Mouse (Mus musculus) v-Abl transformed pro-B cells (cell line): ENCODE measurements around the gene Grem2.

ENCODE experiments used
- in situ Hi-C, 2 experiments: fragments of 400-800 bp; cut with MboI; formaldehyde crosslinking; loops; one replicate each; pipeline ENCODE4 v1.15.1; 2025; ENCODE audit not compliant: unreplicated experiment in 2 of 2

The Grem2 gene

DNA sequence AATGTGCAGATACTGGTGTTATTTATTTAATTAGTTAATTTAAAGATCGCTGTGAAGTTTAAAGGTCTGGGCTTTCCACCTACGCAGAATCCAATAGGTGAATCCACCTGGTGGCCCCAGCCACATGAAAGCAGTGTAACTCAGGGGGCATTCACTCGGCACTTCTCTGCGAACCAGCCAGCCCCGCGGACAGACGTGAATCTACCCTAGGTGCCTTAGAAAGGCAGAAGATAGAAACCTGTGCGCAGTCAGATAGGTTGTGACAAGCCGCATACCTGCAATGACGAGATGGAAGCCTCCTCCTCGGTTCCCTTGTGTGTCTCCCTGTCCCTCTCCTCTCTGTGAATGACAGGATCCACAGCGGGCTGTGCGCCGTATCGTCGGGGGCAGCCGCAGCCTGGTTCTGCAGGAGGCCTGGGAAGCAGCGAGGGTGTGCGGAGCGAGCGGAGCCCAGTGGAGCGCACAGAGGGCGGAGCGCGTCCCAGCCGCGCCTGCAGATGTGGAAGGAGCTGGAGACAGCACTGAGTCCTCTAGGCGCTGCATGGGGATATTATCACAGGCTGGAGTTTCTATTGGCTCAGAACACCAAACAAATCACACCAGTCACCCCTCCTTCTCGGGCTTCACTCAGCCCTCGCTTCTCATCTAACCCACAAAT lies at the start of gene Grem2:
Gene Grem2 (minus strand): TSS at position 522 of the 658 bp plus-strand sequence.
- in situ Hi-C loops = no loop called here

DNA sequence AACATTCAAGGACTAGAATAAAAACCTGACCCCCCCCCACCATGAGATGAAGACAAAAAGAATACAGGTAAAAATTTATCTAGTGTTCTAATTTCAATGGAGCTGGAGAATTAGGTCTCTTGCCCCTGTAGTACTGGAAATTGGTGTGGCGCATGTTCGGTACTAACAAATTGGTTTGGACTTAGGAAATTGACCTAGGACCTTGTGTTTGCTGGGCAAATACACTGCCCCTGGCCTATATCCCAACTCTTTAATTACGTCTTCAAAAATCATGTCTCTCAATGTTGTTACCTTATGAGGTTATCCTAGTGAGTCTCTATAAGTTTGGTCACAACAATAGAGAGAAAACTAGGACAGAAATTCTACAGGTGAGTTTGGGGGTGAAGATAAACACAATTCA lies 38.2 kb upstream of the Grem2 start:
- in situ Hi-C loops = no loop called here

DNA sequence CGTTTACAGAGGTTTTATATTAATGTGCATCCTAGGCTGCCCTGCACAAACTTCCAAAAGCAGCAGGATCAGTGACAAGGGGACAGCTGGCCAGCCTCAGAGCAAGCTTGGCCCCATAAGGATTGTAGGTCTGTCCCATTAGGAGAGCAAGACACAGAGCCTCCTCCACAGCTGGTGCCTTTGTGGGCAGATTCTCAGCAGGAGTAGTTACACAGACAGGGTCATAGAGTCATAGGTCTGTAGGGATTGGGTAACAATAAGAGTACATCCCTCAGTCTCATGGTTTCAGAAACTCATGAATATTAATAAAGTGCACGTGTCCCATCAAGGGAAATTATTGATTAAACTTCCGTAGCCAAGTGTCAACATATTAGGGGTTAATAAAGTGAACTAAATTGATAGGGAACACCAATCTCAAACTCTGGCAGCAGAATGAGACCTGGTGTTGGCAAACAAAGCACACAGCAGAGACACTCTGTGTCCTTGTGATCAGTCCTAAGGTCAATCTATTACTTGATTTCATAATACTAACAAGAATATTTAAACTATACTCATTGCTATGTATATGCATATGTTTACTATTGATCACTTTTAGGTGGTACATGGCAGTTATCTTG lies 9.5 kb upstream of the Grem2 start:
- in situ Hi-C loops = no loop called here

DNA sequence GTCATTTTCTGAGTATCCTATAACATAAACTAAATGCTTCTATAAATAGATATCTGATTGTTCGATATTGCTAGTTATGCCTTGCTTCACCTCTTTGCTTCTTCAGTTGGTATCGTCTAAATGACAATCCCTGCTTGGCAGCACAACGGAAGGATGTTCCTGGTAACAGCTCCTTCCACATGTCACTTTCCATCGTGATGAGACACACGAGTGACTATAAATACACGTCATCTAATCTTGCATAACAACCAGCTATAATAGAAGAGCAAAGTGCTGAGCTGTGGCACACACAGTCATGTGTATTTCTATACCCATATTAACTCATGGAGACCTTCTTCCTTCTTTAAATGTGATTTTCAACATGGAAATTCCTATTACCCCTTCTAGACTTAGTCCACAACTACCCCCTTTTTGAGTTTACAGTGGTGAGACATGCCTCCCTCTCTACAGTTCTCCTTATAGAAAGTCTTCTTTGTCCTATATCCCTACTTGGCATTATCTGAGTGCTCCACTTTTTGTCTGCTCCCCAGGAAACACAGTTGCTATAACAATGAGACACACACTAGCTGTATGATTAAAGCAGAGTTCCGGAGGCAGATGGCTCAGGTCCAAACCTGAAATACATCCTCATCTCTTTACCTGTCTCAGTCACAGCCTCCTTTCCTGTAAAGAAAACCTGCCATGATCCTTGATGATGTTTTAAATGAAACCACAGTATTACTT lies 8.0 kb upstream of the Grem2 start:
- in situ Hi-C loops = no loop called here

DNA sequence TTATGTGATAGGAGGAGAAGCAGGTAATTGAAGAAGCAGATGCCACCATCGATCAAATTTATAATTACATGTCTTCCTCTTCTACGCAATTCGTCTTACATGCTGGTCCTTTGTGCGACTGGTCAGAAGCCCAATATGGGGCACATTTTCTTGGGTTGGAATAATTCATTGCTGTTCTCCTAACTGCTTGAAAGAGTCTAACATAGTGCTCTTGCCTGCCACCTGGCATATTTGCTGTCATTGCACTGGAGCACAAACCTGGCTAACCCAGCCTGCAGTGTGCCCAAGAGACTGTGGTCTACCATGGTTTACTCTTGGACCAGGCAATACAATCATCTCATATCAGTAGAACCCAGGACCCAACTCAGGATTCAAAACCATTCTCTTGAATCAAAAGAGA lies 2.7 kb downstream of the Grem2 start:
- in situ Hi-C loops = no loop called here

DNA sequence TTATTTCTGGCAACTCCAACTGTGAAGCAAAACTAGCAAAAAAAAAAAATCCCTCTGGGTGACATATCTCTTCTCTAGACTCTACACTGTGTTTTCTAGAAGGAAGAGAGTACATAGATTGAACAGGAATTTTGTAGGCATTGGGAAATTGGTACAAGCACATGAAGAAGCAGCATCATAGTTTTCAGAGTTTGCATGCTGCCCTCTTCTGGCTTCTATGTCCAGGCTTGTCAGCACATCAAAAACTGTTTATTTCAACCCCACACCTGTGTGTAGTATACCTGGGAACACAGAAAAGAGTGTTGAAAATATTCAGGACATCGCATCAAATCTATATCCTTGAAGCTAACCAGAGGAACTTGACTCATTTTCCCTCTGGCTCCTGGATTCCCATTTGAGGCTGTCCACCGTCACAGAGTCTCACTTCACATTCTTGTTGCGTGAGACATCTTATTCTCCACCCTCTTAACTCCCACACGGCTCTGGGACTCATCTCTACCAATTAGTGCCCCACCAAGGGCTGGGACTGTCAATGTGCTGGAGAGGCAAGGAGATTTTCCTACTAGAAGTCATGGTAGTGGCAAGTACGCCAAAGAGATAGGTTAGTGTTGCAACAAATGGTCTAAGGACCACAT lies 3.3 kb downstream of the Grem2 start:
- in situ Hi-C loops = no loop called here

DNA sequence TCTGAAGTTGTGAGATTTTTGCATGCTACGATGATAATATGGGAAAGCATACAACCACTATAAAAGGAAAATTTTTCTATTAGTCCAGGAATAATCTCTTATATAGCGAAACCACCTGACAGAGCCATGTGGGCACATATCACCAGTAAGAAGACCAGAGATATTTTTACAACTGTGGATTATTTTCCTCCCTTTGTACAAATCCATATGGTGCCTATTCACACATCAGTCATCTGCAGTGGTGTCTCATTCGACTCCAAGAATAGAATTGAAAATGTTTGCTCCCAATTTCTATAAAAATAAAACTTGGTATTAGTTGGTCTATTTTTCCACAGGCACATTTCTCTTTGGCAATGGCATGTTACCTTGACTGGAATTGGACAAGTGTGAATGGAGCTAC lies 11.8 kb downstream of the Grem2 start:
- in situ Hi-C loops = no loop called here

DNA sequence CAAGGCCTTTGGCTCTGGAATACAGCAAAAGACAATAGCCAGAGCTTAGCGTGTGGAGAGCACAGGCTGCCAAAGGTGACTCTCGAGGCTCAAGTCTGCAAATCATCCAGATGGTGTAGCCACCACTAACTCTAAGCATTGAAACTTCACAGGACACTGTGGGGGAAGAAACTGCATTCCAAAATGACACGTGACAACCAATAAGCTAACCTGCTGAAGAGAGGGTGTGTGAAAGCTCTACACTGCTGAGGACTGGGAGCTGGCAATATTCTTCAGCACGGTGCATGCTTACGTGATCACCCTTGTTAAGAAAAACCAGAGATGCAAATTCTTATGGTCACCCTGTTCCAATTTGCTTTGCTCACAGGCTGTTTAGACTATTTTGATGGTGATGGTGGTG lies 13.4 kb downstream of the Grem2 start:
- in situ Hi-C loops = no loop called here

DNA sequence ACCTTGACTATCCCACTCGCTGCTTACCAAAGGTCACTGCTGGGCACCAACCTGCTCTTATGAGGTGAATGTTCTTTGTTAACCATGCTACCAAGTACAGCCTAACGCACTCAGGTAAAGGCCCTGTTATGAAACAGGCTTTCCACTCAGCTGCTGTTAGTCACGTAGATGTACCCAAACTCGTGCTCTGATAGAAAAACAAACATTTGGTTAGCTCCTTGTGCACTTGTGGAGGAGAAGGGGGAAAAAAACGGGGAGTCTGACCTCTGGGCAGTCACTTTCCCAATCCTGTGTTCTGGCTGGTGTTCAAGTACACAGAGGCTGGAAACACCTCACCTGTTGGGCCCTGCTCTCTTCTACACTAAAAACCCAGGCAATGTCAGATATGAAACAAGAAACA lies 14.0 kb downstream of the Grem2 start:
- in situ Hi-C loops = no loop called here

DNA sequence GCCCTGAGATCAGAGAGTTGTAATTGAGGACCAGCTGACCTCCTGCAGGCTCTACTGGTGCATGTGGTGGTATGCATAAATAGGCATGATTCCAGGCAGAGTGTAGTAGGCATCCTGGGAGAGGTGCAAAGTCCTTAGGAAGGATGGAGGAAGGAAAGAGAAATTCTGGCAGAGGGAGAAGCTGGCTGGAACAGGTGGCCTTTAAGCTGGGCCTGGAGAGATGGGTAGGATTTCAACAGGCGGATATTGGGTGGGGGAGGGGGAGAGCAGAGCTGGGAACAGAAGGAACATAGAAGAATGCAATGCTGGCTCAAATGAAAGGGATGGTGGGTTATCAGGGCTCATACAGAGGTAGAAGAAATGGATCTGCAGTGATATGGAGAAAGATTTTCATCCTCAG lies 18.9 kb downstream of the Grem2 start:
- in situ Hi-C loops = no loop called here

DNA sequence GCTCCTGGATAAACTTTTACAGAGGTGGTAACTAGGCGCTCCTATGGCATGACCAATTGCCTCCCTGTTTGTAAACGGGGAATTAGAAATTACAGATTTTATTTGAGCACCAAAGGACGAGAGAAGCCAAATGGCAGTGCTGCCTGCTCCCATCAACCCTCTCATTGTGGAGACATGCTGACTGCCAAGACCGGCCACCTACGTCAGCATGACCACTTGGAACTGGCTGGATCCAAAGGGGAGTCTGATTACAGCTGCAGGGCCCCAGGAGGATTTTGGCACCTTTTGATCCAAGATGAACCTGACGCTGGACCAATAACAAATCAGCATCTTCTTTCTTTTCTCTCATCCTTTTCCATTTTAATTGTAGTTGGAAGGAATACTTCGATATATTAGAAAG lies 29.1 kb downstream of the Grem2 start:
- in situ Hi-C loops = no loop called here

DNA sequence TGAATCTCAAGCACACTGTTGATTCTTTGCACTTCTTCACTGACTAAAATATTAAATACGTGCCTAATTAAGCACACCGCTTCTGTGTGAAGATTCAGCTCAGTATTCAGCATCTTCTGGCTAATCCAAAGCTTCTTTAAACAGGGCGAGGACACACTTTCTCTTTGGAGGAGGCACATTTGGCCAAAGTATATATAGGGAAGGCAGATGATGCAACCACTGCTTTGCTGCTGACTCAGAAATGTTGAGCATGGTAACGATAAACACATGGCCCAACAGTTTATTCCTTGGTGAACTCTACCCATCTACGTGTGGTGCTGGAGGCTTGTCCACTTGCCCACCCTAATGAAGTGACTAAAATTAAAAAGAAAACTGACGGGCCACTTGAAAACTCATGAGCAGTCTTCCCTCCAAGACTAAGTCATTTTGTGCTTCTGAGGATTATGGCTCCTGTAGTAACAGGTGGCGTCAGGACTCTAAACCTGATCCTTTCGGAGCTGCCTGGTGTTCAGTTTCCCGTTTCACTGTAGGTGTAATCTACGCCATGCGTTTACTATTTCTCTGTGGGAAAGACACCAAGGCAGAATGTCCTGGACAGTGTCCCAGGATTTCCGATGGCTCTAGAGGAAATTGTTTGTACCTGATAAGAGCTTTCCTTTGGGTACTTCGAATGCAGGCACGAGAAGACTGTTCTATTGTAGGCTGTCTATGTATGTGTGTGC lies 32.8 kb downstream of the Grem2 start:
- in situ Hi-C loops = no loop called here

DNA sequence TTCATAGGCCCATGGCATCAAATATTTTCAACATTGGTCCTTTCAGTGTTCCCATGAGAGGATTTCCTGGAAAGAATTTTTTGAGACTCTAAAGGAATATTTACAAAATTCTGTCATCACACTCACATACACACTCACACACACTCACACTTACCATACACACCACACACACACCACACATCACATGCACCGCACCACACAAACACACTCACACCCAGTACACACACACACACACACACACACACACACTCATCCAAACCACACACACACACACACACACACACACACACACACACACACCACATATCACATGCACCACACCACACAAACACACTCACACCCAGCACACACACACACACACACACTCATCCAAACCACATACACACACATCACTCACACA lies 33.5 kb downstream of the Grem2 start:
- in situ Hi-C loops = no loop called here

DNA sequence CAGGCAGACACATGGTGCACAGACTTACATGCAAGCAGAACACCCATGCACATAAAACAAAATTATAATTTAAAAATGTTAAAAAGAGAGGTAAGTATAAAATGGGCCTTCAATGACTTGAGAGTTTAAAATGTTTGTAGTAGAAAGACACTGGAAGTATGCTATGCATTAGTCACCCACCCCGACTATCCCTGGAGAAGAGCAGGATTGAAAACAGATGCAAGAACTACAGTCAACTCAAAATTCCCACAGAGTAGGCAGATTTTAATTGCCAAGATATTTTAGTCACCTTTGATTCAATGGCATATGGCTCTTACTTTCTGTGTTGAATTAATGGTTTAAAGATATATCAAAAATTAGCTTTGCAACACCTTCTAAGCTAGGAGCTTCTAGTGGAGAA lies 39.1 kb downstream of the Grem2 start:
- in situ Hi-C loops = no loop called here

DNA sequence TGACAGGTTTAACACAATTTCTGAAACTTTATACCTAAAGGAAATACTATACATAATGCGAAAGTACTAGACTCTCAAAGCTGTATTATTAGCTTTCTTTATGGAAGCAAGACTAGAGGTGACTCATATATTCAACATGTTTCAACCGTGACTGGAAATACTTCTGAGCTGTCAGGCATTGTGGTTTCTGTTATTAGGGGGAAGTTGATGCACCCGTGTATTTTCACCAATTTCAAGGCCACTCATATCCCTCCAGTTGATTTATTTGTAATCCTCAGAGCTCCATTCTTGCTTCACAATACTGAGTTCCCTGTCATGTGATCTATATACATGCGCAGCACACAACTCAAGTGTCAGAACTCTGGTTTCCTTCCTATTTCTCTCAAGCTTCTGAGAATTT lies 46.4 kb downstream of the Grem2 start:
- in situ Hi-C loops = no loop called here

DNA sequence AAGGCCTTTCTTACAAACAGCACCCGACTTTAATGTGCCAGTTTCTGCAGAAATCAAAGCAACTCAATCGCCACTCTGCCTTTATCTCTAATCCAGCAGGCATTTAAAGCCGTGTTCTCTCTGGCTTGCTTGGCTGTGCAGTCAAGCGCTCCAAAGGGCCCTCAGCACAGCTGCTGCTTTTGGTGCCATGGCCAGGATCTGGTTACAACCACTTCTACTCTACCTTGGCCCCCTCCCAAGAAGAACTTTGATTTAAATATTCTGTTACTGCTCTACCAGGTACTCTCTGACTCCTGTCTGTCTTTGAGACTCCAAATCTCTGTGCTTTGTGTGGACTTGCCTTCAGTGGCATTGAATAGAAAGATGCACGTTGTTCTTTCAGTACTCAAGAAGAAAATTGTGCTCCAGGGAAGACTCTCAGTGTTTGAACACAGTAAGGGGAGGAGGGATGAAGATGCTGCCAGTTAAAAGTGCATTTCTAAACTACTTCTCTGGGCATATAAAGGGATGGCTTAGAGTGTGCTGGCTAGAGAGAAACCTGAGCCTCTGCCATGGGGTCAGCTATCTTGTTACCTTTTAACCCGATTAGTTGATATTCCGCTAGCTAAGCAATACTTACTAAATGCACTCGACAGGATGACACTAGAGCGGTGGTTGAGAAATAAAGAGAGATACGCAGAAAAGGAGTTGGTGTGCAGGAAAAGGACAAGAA lies 61.1 kb downstream of the Grem2 start:
- in situ Hi-C loops = no loop called here

DNA sequence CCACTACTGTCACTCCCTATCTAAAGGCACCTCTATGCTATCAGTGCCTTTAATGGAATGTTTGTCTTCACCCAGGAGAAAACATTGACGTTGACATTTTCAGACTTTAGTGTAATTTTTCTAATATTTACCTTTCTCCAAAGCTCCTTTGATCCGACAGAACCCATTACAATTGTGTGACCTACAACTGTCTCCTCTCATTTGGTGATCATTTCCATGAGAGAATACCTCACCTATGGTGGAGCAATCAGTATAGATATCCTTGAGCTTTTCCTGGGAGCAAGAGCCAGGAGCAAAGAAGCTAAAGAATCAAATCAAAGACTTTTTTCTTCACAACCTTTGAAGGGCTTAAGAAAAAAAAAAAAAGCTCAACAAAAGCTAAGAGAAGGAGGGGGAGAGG lies 65.4 kb downstream of the Grem2 start:
- in situ Hi-C loops = no loop called here

DNA sequence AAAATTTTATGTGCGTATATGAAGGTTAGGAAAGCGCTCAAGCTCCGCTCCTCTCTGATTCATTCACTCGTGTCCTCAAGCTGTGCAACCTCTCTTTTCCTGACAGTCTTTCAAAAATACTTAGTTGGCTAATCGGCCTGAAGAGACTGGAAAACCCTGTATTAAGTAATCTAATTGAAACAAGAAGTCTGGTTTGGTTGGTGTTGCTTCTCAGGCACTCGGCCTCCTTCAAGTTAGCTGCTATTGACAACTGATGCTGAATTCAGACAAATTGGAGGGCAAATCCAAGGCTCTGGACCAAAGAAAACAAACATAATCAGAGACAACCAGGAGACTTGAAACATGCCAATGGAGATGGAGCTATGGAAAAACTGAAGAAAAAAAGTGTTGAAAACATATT lies 76.8 kb downstream of the Grem2 start:
- in situ Hi-C loops = no loop called here

DNA sequence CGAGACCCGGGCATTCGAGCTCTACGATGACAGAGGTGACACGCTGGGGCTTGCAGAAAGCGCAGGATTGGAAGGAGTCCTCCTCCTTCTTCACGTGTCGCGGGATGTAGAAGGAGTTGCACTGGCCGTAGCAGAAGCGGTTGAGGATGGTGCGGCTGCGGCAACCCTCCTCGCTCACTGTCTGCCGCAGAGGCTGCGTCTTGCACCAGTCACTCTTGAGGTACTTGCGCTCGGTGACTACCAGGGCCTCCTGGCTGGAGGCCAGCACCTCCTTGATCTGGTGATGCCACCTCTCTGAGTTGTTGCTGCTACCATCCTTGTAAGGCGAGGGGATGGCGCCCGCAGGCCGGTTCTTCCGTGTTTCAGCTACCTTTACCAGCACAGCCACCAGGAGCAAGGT lies 84.8 kb downstream of the Grem2 start:
- in situ Hi-C loops = no loop called here

DNA sequence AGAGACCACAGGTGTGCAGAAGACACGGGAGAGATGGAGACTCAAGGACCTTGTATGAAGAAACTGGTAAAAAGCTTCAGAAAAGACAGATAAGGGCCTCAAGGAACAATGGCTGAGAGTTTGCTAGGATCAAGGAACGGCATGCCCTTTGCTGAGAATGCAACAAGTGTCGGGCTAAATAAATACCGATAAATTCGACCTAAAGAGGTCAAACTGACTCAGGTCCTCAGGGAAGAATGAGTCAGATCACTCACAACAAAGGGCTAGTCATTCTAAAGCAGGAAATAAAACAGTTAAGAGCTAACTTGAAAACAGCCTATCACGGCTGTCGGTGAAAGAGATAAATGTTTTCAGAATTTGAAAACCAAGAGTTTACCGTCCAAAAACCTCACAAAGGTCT lies 95.1 kb downstream of the Grem2 start:
- in situ Hi-C loops = no loop called here
